Mouse (Mus musculus) bone marrow macrophage, adult 2 months (primary cell): ENCODE measurements around the gene Serpinf2.

ENCODE experiments used
- CTCF ChIP-seq: IDR thresholded peaks from 2 replicates; pipeline ENCODE4 v1.5.1; 2012; ENCODE audit warnings: low read depth, mild to moderate bottlenecking, low read length, moderate library complexity
- POLR2A ChIP-seq: IDR thresholded peaks from 2 replicates; pipeline ENCODE4 v1.6.1; 2012; ENCODE audit warnings: mild to moderate bottlenecking, low read depth, low read length, borderline replicate concordance

DNA sequence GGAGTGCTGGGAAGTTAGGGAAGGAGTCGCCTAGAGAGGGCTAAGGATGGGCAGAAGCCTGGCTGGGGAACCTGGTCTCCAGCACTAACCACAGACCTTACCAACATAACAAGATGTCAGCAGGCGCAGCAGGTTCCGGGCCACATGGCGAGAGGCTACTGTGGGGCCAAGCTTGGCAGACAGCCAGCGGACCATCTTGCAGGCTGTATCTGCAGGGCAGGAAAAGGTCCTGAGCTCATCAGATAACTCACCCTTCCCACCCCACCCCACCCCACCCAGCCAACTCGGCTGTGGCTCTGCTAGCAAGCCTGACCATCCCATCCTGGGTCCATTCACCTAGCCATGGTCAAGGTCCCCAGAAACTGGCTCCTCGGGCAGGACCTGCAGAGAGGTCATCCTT is 10.3 kb upstream of the Serpinf2 start:
- no peak for TF ChIP-seq CTCF
- no peak for TF ChIP-seq POLR2A
